Mouse (Mus musculus) T-helper 1 cell (primary cell): ENCODE results near the gene Zranb3.

Experiments used
- in situ Hi-C: fragments of 300-600 bp; cut with MboI, MseI; formaldehyde crosslinking; loops from one replicate; pipeline ENCODE4 v1.15.1; 2025; ENCODE audit warnings: high pct_unique_total_duplicates

Zranb3 gene

GRCm38 (mm10) chr1:128102641-128103461 lies at the start of gene Zranb3, which contains the start of gene R3hdm1:
Gene Zranb3, minus strand, starts transcription at chr1:128103047.
Gene R3hdm1, plus strand, starts transcription at chr1:128103301.
- in situ Hi-C loops: no loop called here

GRCm38 (mm10) chr1:128141737-128142136 lies 38.9 kb upstream of the Zranb3 start:
- in situ Hi-C loops: no loop called here

- in situ Hi-C loops: no loop called here
These were observed 38.2 kb upstream of the Zranb3 start for GRCm38 (mm10) chr1:128141039-128141438.

DNA sequence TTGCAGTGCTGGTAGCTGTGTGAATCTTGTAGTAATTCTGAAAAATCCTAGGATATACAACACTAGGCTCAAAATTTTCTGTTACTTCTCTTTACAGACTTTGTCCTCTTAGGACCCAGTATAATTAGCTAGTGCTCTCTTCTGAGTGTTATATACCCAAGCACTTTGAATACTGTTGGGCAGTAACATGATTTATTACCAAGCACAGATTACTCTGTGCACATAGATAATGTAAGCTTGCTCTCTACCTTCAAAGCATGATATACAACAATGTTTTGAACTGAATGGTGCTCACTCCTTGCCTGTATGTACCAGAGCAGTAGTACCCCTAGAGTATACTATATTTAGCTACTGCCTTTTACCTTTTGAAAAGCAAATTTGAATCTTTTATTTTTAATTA lies 33.4 kb upstream of the Zranb3 start:
- in situ Hi-C loops: loop anchor here (10.0 kb wide), 1 partner anchor 161 kb away; no protein-coding TSS in a partner anchor

DNA sequence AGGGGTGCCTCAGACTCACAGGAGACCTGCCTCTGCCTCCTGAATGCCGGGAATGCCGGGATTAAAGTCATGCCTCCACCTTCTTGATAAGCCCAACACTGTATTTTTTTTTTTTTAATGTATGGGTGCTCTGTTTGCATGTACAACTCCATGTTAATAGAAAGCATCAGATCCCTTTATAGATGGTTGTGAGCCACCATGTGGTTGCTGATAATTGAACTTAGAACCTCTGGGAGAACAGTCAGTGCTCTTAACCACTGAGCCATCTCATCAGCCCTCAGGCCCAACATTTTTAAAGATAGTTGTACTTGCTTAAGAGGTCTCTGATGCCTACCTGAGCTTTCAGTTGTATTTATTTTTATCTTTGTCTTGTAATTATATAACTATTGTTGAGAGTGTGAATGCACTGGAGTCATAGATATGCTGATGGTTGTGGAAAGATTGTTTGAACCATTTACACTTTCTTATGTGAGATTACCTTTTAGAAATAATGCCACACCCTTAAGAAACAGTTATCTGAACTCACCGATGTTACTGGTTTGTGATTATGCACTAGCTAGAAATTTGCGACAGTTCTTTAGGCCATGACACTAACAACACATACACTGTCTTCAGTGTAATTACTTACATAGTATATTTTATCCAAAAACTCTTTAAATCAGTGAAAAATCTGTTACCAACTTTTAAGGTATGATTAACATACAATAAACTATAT lies 18.2 kb upstream of the Zranb3 start:
- in situ Hi-C loops: no loop called here

GRCm38 (mm10) chr1:128103520-128104088 lies 757 bp upstream of the Zranb3 start:
- in situ Hi-C loops: no loop called here

- in situ Hi-C loops: no loop called here
These were observed 601 bp downstream of the Zranb3 start for GRCm38 (mm10) chr1:128102251-128102640.

- in situ Hi-C loops: no loop called here
These were observed 4.5 kb downstream of the Zranb3 start for GRCm38 (mm10) chr1:128098309-128098708.

- in situ Hi-C loops: no loop called here
These were observed 8.2 kb downstream of the Zranb3 start for GRCm38 (mm10) chr1:128094686-128095085.

DNA sequence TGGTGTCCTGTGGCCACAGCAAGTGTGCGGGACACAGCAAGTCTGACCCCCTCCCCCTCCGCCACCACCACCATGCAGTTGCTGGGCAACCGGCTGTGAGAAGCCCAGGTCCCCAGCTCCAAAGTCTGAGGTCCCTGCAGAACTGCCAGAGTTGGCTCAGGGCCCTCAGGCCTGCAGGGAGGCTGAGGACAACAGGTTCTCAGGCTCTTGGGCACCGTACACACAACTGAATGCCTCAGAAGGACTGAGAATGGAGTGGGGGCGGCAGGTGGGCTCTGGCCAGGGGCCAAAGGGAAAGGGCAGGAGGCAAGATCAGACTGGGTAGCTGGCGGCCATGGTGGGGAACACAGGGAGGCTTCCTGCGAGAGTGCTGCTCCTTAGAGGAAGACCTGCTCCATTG lies 20.0 kb downstream of the Zranb3 start:
- in situ Hi-C loops: no loop called here

DNA sequence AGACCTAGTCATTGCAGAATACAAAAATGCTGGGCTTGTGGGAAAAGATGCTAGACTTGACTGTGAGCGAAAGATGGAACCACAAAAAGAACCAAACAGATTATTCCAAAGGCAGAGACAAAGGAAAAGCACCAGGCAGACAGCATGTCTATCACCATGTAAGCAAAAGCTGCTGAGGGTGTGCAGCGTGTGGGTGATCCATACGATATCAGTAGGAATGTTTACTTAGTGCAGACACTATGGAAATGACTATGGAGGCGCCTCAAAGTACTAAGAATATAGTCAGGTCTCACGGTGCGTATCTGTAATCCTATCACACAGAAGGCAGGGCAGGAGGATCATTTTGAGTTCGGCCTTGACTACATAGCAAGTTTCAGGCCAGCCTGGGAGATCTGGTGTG lies 21.0 kb downstream of the Zranb3 start:
- in situ Hi-C loops: no loop called here

DNA sequence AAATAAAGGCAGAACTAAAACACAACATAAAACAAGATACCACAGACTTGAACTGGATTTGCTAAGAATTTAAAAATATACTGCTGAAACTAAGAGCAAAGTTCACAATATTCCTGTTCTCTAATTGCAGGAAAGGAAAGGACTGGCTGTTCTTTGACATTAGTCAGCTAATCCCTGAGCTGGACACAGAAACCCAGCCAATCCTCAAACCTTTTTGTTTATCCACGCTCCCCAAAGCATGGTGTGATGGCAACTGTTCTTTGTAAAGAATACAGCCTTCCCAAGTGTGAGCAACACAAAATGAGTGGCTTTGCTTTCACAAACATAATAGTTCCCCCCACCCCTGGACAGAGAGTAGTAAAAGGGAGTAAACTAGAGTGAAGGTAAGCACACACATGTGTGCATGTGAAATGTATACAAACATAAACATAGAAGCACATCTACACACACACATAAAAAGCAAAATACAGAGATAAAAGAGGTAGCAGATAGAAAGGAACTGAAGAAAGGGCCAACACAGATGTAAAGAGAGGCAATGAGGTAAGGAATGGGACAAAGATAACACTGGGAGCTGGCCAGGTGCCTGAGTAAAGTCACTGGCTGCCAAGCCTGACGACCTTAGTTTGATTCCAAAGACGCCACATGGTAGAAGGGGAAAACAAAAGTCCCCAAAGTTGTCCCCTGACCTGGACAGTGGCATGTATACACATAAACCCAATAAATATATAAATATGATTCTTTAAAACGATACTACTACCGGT lies 21.7 kb downstream of the Zranb3 start:
- in situ Hi-C loops: no loop called here

DNA sequence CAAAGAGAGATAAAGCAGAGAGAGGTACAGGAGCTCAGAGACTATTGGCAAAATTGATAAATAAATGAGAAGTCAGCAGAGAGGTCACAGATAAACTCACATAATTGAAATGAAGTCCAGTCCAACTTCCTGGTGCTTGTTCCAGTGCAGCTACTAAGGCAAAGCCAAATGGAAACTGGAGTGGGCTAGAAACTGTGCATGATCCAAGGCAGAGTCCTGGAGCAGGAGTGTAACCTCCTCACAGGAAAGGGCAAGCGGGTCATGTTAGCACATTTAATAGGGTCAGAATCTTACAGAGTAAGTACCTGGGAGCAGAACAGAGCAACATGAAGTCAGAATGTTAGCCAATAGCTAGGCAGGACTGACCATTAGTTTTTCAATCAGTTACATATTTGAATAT lies 24.2 kb downstream of the Zranb3 start:
- in situ Hi-C loops: no loop called here

DNA sequence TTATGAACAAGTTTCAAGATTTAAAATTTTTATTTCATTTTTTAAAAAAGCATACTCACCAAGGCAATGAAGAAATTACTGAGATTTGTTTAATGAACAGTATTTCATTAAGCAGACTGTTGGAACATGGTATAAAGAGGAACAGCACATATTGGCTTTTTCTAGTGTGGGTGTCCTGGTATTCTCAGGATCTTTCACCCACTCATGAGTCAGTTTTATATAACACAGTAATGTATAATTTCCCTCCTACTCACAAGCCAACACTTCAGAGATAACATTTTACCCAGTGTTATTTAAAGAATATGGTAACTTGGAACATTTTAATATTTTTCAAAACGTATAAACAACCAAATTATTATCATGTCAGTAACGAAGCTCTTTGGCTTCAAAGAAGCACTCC lies 25.1 kb downstream of the Zranb3 start:
- in situ Hi-C loops: no loop called here

GRCm38 (mm10) chr1:128076791-128077479 lies 25.9 kb downstream of the Zranb3 start:
- in situ Hi-C loops: no loop called here

DNA sequence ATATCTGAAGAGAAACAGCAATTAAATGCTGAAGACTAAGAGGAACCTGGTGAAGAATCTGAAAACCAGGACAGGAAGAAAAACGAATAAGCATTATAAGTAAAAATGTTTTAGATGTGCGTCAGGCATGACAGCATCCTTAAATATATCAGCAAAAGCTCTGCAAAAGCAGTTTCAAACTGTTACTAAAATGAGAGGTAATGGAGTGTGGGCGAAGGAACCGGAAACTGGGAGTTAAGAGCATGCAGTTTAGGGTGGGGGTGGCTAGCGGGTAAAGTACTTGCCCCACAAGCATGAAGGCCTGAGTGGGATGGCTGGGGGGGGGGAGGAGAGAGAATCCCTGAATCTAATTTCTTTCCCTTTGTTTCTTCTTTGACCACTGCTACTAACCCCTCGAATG lies 29.8 kb downstream of the Zranb3 start:
- in situ Hi-C loops: no loop called here

GRCm38 (mm10) chr1:128070003-128070402 lies 32.8 kb downstream of the Zranb3 start:
- in situ Hi-C loops: no loop called here

DNA sequence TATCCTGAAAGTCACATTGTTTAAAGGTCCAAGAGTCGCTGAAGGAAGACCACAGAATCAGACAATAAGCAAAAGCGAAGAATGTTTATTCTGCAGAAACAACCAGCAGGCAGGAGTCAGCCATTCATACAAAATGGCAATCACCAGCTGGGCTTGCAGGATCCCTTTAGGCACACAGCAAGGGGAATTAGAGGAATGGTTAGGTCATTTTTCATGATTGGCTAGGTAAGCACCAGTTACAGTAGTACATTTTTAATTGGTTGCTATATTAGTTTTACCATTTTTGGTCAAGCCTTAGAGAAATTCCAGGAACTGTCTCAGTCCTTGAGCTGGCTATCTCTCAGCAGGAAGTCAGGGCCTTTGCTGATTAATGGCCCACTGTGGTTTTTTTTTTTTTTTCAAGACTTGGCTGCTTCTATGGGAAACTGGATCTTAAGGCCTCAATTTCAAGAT lies 33.9 kb downstream of the Zranb3 start:
- in situ Hi-C loops: no loop called here

DNA sequence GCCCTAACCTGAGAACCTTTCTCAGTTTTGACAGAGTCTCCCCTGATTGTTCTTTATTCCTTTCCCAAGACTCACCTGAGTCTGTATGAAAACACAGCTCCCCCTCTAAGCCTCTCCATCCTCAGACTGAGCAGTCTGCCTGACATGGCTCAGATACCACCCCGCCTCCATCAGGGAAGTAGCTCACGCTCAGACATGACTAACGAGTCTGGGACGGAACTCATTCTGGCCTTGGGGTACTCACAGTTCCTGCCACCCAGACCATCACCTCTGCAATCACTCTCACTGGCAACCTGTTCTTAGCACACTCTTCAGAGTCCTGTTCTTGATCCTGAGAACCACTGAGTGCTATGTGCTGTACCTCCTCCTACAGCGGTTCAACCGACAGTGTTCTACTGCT lies 38.1 kb downstream of the Zranb3 start:
- in situ Hi-C loops: no loop called here

GRCm38 (mm10) chr1:128062167-128062566 lies 40.7 kb downstream of the Zranb3 start:
- in situ Hi-C loops: no loop called here

DNA sequence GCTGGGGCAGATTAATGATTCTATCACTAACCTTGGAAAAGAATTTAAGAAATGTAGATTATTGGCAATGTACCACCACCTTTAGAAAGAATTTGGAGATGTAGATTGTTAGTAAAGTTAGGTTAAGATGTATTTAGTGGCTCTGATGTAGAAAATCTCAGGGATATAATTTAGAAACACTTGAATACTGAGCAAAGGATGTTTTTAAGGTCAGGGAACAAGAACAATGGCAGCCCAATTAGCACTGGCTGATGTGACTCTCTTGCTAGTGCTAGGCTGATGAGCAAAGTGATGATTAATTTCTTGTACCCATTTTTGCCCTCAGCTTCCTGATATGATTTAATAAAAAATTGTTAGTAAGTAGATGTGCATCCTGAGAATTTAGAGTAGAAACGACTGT lies 41.4 kb downstream of the Zranb3 start:
- in situ Hi-C loops: no loop called here
